Mouse (Mus musculus): Measurements from ENCODE around the gene Otx1.

GRCm38 (mm10) chr11:22033582-22033981 lies 30.9 kb upstream of the Otx1 start:
- TF ChIP-seq POLR2A (IDR thresholded peaks at IDR 0.05; ENCODE audit: insufficient read depth, low read depth, low read length), result no peak
- no peak for TF ChIP-seq CTCF (IDR thresholded peaks at IDR 0.05; ENCODE audit: insufficient read depth, low read depth, low read length)
